Mouse (Mus musculus): ENCODE data around the gene Nmnat2.

Nmnat2 gene

DNA sequence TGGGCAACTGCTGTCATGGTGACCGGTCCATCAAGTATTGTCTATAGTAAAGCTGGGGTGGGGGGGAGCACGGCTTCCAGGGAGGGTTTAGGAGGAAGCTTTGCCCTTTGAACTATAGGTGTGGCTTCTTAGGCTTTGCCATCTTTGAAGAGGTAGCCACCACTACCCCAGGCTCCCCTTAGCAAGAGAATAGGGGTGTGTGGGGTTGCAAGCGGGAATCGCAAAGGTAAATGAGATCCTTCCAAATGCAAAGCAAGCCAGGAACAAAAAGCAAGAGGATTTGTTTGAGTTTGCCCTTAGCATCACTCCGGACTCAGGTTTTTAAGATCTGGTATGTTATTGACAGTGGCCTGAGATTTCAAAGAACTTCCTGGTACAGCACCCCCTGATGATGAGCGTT lies 140.5 kb downstream of the Nmnat2 start:
- no peak for DNase-seq

GRCm38 (mm10) chr1:153095826-153096727 lies 141.3 kb downstream of the Nmnat2 start:
- no peak for DNase-seq

DNA sequence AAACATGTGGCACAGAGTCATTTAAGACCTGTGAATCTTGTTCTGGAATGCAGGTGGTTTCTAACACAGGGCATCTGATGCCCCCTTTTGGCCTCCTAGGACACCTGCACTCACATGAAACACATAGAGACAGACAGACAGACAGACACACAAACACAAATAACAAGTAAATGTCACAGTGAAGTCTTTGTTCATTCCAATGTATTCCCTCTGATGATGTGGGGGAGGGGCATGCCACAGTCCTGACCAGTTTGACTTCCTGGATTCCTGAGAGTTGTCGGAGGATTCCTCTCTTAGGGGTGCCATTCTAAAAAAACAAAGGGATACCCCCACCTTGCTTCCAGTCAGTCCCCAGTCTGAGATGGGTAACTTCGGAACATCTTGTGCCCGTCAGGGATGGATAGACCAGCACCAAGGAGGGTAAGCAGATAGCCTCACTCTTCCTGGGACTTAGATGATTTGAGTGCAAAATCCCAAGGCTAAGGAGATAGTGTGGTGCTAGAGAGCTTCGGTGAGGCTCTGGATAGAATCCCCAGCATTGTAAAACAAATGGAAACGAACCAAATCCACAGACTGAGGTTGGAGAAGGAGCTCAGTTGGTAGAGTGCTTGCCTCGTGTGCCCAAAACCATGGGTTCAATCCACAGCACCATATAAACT lies 142.4 kb downstream of the Nmnat2 start:
- DNase-seq: no peak

DNA sequence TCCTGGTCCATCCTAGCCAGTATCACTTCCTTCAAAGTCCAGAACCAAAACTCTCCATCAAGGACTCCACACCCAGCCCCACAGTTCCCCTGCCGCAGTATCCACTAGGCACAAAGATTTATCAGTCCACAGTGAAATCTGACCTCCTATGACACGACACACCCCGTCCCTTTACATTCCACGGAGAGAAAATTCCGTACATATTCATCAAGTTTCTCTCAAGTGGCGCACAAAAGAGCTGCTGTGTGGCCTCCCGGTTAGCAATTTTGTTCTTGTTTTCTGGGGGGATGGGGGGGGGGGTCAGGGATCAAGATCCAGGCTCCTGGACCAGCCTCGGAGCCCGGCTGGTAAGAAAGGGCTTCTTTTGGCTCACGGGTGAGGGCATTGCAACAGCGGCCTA lies 143.8 kb downstream of the Nmnat2 start:
- DNase-seq: no peak

DNA sequence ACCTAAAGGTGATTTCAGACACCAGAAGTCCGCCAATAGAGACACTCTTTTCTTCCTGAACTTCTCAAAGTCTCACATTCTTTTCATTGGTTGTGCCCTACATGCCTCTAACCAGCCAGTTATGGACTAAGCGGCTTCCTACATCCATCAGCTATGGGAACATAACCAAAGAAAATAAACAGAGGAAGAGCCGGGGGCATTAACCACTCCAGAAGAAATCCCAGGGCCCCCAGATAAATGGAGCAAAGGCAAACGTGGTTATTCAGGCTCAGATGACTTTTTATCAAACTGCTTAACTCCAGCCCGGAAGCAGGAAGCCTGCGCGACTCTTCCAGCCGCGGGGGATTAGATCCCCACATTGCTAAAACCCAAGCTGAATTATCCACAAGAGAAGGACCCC lies 146.1 kb downstream of the Nmnat2 start:
- DNase-seq: no peak

DNA sequence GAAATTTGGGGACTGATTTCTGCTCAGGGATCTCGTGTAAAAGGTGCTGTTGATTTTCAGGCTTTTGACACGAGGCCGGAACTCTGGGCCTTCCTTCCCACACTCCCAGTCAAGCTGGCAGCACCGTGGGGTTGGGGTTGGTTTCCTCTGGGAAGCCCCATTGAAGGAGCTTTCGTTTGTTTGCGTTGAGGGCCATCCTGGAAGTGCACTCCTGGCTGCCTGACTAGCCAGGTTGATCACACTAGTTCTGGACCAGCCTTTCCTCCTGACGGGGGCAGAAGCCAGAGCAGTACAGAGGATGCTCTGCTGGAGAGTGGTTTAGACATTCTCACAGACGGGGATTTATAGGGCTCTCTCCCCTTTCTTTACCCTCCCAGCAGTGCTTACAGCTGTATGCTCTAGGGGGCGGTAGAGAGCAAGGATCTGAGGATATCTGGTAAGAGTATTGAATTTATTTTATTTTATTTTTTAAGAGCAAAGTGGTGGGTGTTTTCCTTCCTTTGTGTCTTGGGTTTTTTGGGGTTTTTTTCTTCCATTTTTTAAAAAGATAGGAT lies 146.6 kb downstream of the Nmnat2 start:
- DNase-seq: peak; percentile 28

GRCm38 (mm10) chr1:153102296-153103185 lies 147.7 kb downstream of the Nmnat2 start:
- DNase-seq: no peak

GRCm38 (mm10) chr1:153103186-153103554 lies 148.4 kb downstream of the Nmnat2 start:
- no peak for DNase-seq

GRCm38 (mm10) chr1:153104804-153105203 lies 150.0 kb downstream of the Nmnat2 start:
- DNase-seq: no peak

- no peak for DNase-seq
These were observed 153.1 kb downstream of the Nmnat2 start for GRCm38 (mm10) chr1:153107866-153108265.

- DNase-seq: no peak
These were observed 154.6 kb downstream of the Nmnat2 start for GRCm38 (mm10) chr1:153109346-153109745.

DNA sequence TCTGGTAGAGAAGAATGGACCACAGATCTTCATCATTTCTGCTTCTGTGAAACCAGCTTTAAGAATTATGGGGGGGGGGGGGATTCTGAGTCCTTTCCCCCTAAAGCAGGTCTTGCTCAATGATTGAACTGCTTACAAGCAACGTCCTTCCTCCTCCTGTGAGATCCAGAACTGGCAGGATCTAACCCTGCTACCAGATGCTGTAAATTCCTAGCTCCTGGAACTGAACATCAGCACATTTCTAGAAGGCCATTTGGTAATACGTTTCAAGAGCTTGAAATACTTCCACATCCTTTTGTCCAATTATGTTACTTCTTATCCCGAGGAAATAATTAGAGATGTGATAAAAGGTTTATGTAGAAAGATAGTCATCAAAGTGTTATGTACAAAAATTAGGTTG lies 155.0 kb downstream of the Nmnat2 start:
- no peak for DNase-seq

GRCm38 (mm10) chr1:153111596-153111995 lies 156.8 kb downstream of the Nmnat2 start:
- no peak for DNase-seq

GRCm38 (mm10) chr1:153115315-153115714 lies 160.5 kb downstream of the Nmnat2 start:
- no peak for DNase-seq

GRCm38 (mm10) chr1:153120544-153120943 lies 165.8 kb downstream of the Nmnat2 start:
- DNase-seq: no peak

DNA sequence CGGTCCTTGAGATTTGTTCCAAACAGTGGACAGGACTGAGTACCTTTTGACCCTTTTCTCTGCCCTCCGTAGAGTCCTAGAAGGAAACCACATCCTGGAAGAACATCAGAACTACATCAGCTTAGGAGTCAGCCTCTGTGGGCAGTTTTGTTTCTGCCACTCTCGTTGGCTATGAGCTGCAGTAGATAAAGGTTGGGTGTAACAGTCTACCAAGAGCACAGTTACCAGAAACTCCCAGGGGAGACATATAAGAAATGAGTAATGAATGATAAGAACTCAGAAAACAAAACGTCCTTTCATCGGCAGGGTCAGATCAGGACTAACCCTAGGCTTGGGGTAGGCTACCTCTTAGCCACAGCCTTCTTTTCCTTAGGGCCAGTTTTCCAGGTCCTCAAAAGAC lies 166.5 kb downstream of the Nmnat2 start:
- DNase-seq: no peak

GRCm38 (mm10) chr1:153122764-153123163 lies 168.0 kb downstream of the Nmnat2 start:
- no peak for DNase-seq

- no peak for DNase-seq
These were observed 169.7 kb downstream of the Nmnat2 start for GRCm38 (mm10) chr1:153124502-153124901.

DNA sequence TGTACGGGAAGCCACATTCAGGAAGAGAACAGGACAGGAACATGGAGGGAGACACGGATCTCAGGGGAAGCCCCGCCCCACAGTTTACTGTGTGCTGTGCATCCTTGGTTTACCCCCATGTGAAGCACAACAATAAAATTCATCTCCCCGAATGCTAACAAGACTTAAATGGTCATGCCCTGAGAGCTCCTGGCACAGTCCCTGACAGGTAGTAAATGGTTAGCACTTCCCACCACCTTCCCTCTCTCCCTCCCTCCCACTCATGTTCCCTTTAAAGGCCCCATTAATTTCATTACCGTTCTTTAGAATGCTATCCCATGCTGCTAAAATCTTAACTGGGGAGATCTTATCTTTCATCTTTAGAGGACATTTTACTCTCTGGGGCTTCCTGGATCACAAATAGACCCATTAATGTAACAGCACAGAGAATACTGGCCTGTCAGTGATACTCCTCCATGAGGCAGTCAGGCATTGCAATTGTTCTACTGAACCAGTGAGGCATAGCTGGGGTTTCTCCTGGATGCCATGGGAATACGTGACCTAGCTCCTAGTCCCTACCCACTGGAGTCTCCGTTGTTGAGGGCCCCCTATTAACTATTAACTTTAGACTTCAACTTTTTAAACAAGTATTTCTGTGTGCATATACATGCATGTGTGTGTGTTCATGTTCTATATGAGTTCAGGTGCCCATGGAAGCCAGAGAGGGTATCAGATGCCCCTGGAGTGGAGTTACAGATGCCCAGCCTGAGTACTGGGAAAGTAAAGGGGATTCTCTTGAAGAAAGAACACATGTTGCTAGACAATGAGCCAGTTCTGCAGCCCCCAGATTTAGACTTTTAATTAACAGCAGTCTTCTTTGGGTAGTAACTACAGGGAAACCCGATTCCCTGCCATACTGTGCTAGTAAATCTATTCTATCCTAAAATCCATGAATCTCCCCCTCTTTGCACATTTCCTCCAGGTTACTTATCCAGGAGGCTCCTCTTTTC lies 170.8 kb downstream of the Nmnat2 start:
- no peak for DNase-seq

- no peak for DNase-seq
These were observed 171.9 kb downstream of the Nmnat2 start for GRCm38 (mm10) chr1:153126491-153127381.

DNA sequence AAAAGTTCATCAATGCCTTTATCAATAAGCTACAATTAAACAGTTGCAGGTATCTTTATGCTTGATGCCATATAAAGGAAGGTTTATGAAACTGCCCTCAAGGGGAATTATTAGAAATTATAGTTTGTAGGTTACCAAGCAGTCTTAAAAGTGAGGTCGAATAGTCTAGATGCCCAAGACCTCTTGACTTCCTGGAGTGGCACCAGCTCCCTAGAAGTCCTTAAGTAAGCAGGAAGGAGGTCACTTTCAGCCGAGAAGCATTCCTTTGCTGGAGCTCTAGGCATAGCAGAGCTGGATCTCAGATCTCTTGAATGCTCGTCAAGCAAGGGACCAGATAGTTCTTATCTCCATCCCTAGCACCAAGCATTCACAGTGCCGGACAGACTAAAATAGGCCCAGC lies 172.8 kb downstream of the Nmnat2 start:
- DNase-seq: no peak
